Mouse (Mus musculus) adrenal gland, adult 8-10 months (tissue): ENCODE data around the gene Pnldc1. TPM values are rescaled to one million over a fixed set of nuclear protein-coding genes. Genes with fewer than 3 reads are reported as not detected.
"Not testable (repeated sequence)": the region's sequence is repeated elsewhere in the genome, so short reads cannot be mapped to it uniquely, and the experiment has no call there.

Experiments used
- DNase-seq: peaks from one replicate; pipeline ENCODE4 v3.0.0; 2022
- total RNA-seq, 4 experiments: library from RNA; stranded (reverse); gene quantifications; 2 replicates each; pipeline ENCODE4 v1.2.4; 2022

The Pnldc1 gene
- 1 to 10 TPM; 3.0 to 4.1 (median 3.5) TPM for total RNA-seq

DNA sequence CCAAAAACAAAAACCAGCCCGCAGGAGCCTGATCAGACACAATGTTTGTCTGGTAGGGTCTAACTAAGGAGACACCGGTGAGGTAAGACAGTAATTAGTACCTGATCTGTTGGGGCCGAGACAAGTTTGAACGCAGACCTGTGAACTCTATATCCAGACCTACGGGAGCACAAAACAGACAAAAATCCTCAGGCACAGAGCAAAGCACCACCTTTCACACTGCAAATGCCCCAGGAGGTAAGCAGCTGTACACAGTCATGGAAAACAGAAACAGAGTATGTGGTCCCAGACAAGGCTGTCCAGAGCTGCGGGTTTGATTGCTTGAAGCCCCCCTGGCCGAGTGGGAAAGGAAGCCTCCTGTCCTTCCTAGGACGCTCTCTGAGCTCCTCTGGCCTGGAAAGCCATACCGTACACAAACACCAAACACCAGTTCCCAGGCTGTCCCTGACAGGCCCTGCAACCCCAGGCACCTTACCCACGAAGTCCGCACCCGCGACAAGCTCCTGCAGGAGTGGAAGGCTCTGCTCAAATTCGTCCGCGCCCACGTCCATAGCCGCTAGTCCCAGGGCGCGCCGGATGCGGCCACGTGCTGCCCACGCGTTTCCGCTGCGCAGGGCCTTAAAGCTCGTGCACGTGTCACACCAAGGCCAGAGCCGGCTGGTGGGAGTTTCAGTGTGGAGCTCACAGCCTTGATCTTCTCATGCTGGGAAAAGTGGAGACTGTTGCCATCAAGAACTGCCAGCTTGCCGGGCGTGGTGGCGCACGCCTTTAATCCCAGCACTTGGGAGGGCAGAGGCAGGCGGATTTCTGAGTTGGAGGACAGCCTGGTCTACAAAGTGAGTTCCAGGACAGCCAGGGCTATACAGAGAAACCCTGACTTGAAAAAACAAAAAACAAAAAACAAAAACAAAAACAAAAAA is at the start of gene Pnldc1:
Gene Pnldc1, minus strand, starts transcription at position 870 of the 920 bp plus-strand sequence.
- no peak for DNase-seq

DNA sequence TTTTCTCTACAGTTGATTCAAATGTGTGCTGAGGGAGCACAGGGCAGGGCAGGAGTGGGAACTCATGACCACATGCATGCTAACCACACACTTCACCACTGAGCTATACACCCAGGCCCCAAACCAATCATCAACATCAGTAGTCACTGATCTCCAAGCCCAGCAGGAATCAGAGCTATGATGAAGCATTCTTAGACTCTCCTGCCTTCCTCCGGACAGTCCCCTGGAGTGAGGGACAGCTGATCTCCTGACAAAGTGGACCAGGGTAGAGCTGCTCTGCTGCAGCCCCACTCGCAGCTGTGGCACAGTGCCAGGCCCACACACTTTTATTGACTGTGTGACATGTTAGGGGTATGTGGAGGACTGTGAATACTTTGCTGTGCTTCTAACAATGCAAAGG is 49.3 kb upstream of the Pnldc1 start:
- DNase-seq, result not testable (repeated sequence)

DNA sequence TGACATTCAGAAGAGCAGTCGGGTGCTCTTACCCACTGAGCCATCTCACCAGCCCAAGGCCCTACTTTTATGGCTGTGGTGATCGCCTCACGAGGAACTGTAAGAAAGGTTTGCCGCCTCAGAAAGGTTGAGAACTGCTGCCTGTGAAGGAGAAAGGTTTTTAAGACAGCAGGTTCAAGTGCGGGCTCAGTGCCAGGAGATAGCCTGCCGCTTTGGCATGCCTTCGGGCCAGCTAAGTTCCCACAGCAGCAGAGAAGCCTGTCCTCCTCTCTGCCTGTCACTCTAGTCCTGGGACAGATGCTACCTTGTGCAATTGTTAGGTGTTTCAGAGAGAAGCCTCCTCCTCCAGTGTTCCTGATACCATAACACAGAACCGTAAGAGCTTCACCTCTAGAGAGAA is 46.6 kb upstream of the Pnldc1 start:
- DNase-seq, result no peak

DNA sequence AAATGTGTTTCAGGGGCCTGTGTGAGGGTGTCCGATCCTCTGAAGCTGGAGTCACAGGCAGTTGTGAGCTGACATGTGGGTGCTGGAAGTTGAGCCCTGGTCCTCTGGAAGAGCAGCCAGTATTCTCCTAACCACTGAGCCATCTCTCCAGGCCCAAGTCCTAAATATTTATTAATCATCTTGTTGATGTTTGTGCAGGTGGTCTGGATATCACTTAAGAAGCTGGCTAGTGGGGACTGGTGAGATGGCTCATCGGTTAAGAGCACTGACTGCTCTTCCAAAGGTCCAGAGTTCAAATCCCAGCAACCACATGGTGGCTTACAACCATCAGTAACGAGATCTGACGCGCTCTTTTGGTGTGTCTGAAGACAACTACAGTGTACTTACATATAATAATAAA is 39.6 kb upstream of the Pnldc1 start:
- DNase-seq, result no peak

GRCm38 (mm10) chr17:12942459-12943162 is 32.6 kb upstream of the Pnldc1 start:
- DNase-seq, result no peak

GRCm38 (mm10) chr17:12941543-12942260 is 31.7 kb upstream of the Pnldc1 start:
- DNase-seq, result no peak

DNA sequence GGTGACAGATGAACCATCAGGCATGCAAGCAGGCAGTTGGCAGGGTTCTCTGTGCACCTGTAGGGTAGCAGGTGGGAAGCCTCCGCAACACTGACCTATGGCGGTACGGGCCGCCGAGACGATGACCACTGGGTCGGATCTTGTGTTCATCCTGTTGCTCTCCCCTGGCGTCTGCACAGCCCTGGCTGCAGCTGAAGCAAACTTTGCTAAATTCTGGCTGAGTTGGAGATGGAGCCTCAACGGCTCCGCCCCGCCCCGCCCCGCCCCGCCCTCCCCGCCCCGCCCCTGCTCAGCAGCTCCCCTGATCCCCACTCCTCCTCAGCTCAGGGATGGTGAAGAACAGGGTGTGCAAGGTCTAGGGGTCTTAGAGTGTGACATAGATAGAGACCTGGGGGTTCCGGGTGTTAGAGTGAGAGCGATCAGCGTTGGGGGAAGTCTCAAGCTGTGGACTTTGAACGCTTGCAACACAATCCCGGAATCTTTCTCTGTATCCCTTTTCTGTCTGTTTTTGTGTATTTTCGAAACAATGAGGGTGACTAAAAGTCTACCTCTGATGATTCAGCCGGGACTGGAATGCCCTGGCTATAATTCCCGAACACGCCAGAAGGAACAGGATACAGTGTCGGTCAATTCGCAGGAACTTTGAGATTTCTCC is 30.2 kb upstream of the Pnldc1 start, which contains the start of gene Acat3:
Gene Acat3, minus strand, starts transcription at position 450 of the 655 bp plus-strand sequence.
- no peak for DNase-seq

GRCm38 (mm10) chr17:12939377-12940148 is 29.5 kb upstream of the Pnldc1 start:
- not testable (repeated sequence) for DNase-seq

GRCm38 (mm10) chr17:12938077-12938476 is 28.0 kb upstream of the Pnldc1 start:
- DNase-seq, result no peak

GRCm38 (mm10) chr17:12937412-12937970 is 27.5 kb upstream of the Pnldc1 start:
- no peak for DNase-seq

GRCm38 (mm10) chr17:12935719-12936118 is 25.7 kb upstream of the Pnldc1 start:
- DNase-seq, result no peak

GRCm38 (mm10) chr17:12931576-12931975 is 21.5 kb upstream of the Pnldc1 start:
- DNase-seq, result not testable (repeated sequence)

DNA sequence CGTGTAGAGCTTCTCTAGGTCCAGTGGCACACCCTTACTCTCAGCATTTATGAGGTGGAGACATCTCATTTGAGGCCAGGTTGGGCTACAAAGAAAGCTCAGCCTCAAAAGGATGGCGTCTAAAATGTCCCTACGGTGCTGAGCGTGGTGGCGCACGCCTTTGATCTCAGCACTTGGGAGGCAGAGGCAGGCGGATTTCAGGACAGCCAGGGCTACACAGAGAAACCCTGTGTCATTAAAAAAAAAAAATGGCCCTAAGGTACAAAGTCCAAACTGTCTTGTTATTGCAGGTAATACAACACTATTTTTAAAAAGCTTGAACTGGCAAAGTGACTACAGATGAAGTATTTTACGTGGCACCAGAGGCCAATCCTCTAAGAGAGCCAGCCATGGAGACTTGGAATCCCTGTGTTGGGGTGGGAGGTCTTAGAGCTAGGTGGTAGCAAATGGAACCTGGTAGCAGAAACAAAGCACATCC is 15.7 kb upstream of the Pnldc1 start:
- DNase-seq, result no peak

GRCm38 (mm10) chr17:12925001-12925400 is 15.0 kb upstream of the Pnldc1 start:
- no peak for DNase-seq

DNA sequence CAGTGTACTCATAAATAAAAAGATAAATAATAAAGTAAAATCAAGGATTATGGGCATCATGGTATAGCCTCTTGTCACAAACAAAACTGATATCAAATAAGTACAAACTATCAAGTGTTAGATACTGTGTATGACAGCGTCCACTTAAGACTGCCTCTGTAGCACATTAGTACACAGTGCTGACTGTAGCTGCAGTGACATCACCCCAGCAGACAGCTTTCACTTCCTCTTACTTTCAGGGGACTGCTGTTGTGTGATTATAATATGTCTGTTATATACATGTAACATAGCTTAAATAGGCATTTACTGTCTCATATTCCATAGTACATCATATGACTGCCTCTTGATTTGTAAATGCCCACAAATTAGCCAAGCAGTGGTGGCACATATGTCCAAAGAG is 11.0 kb upstream of the Pnldc1 start:
- DNase-seq, result no peak

GRCm38 (mm10) chr17:12916588-12917380 is 6.8 kb upstream of the Pnldc1 start:
- DNase-seq, result no peak

- peak; percentile 99 for DNase-seq
Observed at GRCm38 (mm10) chr17:12915881-12916583, 6.0 kb upstream of the Pnldc1 start, which contains the start of gene Mrpl18. Mrpl18 (minus strand) TSS chr17:12916345.

DNA sequence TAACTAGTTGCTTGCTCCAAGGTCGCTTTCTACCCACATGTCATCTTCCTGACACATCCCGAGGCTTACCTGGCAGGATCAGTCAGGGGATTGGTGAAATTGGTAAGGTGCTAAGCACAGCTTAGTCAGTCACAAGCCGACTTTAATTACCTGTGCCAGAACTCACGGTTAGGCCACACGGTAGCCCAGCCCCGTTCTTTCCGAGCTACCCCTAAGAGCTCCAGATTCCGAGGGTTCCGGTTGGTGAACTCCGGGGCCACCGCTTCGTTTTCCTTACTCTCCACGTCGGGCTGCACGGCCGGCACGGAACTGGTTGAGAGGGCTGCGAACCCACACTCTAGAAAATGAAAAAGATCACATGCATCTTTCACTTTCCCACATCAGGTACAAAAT is 5.5 kb upstream of the Pnldc1 start, which contains the start of gene Tcp1:
Gene Tcp1, plus strand, starts transcription at position 214 of the 393 bp plus-strand sequence.
- no peak for DNase-seq

DNA sequence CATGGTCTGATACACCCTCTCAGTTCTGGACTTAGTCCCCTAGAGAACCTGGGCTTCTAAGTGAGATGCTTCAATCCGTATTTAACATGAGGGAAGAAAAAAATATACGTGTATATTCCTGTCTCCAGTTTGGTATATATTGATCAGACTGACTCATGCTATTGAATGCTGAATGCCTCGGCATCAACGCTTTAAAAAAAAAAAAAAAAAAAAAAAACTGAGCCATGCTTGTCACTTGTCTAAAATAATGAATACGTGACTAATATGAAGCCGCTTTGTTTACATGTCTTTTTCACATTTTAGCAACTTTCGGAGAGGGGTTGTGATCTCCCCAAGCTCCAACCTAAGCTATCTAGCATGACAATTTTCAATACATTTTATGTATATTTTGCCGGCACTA is 361 bp upstream of the Pnldc1 start:
- DNase-seq, result no peak
